Mouse (Mus musculus) hematopoietic stem cell, adult 5-6 weeks (primary cell): ENCODE results near the gene Fgd6. TPM values are rescaled to one million over a fixed set of nuclear protein-coding genes. Genes with fewer than 3 reads are reported as not detected.
A peak's percentile ranks its signal among the peaks of the same experiment; 100 is the strongest.

ENCODE experiments used
- ATAC-seq, 2 experiments: fragments of 125-278 bp in 1 of 2; replicated peaks in 1 of 2; 2 replicates each; pipeline ENCODE4 v1.8.0; 2016 to 2017; ENCODE audit warnings: inconsistent platforms in 2 of 2, mild to moderate bottlenecking in 2 of 2, moderate number of reproducible peaks in 2 of 2, low read depth in 1 of 2, moderate TSS enrichment in 1 of 2; ENCODE audit not compliant: low FRiP score in 2 of 2, poor library complexity in 2 of 2, severe bottlenecking in 2 of 2, insufficient read depth in 1 of 2, low TSS enrichment in 1 of 2
- total RNA-seq: library from RNA; stranded (forward); fragments of 172-1452, 232-1000 nt; gene quantifications from 2 replicates; pipeline ENCODE4 v1.2.3, GENCODE M21; 2017

Gene Fgd6
- total RNA-seq, result 0.65 and 0.75 TPM in 2 replicates

DNA sequence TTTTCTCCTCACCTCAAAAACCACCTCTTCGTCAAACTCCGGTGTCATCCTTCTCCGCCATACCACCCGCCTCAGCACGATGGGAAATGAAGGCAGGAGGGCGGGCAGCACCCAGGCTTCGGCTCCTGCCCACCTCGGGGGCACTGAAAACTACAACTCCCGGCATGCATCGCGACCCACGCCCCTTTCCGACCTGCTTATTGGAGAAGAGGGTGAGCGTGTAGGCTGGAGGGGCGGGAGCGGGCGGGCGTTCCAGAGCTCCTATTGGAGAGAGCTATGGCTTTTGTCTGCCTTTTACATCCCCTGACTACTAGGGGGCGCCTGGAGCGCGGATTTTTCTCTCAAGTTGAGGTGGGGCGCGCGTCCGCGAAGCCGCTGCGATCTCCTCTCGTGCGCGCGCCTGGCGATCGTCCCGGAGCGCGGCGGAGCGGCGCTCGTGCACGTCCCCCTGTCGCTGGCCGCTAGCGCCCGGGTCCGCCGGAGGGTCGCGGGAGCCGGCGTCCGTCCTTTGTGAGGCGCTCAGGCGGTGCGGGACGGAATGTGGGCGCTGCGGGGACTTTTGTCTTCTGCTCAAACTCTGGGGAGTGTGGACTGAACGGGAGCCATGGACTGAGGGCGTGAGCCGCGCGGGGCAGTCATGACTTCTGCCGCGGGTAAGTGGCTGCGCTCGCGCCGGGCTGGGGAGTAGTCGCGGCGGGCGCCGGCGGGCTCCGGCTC, at the start of gene Fgd6, which contains the start of gene Vezt:
TSS of gene Fgd6 (plus strand) at position 344 of the 717 bp plus-strand sequence.
TSS of gene Vezt (minus strand) at position 160 of the 717 bp plus-strand sequence.
- peak; percentile 95 for ATAC-seq

DNA sequence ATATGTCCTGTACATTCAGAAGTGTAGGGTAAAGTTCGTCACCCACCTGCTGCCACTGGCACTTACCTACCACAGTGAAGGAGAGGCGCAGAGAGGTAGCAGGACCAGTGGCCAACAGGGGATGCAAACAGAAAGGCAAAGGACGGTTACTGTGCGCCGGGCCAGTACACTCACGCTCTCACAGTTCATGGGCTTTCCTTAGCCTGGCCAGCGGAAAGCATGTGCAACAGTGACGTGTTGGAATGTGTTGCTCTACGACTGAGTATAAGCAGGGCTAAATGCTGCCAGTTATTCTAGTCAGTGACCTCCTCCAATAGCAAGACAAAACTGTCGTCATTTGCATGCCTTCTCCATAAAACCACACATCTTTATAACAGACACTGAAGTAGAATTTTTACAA, 41.7 kb upstream of the Fgd6 start:
- no peak for ATAC-seq

DNA sequence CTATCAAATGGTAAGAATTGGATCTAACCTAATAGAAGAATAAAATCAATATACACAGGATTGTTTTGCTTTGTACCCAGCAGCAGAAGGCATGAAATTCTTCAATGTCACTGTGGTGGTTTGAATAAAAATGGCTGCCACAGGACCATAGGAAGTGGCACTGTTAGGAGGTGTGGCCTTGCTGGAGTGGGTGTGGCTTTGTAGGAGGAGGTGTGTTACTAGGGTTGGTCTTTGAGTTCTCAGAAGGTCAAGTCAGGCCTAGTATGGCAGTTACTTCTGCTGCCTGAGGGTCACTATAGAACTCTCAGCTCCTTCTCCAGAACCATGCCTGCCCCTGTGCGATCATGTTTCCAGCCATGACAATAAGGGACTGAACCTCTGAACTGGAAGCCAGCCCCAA, 40.7 kb upstream of the Fgd6 start:
- no peak for ATAC-seq

DNA sequence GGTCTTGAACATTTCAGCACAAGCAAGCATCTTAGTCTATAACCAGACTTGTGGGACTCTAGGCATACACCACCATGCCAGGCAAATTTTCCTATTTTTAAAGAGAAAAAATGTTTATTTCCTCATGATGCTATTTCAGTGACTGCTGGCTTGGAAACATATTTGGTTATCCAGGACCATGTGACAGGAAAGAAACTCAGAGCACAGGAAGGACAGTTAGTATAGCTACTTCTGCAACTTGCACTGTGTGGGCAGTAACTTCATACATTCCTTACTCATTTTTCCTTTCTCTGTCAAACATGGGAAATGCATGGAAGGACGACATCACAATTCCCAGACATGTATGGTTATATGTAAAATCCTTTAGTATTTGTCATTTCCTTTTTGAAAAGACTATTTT, 36.4 kb upstream of the Fgd6 start:
- no peak for ATAC-seq

DNA sequence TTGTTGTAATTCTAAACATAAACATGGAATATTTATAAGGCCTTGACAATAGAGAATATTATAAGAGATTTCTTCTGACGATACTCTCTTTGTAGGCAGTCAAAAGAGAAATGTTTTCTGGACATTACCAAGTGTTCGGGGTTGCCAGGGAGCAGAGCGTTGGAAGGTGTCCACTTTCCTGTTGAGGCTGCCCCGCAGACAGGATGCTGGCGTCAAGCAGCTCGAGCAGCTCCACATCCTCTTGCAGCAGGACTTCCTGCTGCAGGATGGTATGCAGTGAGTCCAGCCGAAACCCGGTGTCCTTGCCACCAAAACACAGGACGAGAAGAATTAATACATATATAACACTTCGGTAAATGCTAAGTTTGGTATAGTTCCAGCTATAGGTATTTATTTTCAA, 35.6 kb upstream of the Fgd6 start:
- ATAC-seq, result peak; percentile 78 to 82

DNA sequence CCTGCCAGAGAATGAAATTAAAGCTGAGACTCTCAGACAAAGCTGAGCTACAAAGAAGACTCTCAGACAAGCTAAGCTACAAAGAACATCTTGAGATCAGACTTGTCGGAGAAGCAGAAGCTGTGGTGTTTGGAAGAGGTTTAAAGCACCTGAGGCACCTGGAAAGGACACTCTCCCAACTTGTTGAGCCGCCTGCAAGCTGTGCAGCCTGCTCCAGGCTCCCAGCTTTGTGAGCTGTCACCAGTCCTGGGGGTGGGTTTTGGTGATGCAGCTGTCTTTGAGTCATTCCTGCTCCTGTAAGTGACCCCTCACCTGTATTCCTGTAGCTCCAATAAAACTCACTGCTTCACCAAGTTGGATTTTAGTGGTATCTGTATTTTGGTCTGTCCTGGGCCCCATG, 27.4 kb upstream of the Fgd6 start:
- ATAC-seq, result no peak

DNA sequence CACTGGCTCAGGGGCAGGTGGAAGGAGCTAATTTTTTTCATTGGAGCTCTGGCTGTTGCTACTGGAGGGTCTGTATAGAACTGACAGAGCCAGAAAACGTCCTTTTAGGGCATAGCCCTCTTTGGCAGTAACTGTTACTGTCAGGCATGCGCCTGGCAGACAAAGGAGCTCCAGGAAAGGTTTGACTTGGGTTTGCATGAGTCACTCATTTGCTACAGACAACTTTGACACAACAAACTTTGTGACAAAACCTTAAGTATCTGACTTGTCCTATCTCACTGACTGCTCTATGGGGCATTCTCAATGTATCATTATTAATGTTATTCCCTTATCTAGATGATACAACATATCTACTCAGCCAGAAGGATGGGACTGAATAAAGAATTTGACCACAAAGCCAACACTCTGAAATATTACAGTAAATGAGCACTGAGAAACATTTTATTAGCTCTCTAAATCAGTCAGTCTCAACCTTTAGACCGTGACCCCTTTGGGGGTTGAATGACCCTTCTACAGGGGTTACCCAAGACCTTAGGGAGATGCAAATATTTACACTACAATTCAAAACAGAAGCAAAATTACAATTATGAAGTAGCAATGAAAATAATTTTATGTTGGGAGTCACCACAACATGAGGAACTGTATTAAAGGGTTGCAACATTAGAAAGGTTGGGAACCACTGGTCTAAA, 25.7 kb upstream of the Fgd6 start:
- no peak for ATAC-seq

DNA sequence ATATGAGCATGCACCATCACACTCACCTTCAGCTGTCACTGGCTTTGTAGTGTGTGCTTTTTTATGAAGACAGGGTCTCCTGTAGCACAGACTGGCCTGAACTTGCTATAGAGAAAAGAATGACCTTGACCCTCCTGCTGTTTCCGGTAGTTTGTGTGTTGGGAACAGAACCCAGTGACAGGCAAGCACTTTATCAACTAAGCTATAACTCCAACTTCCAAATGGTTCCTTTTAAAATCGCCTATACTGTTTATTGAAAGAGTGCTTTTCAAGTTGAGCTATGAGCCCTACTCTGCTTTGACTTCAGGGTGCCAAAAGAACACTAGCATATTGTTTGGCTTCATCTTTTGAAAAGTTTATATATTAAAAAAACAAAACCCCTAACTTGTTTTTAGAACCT, 24.8 kb upstream of the Fgd6 start:
- ATAC-seq, result no peak

DNA sequence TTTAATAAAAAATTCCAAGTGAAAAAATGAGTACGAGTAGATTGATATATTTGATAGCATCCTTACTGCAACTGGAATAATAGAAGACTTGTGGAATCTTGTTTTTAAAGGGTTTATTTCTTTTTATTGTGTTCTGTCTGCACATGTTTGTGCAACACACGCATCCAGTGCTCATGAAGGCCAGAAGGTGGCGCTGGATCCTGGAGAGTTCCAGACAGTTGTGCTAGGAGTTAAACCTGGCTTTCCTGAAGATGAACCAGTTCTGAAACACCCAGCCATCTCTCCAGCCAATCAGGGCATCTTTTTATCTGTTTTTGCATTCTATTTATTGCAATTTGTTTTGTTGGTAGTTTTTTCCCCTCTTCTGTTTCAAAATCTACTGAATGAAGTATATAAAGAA, 22.6 kb upstream of the Fgd6 start:
- peak in 1 of 2 experiments; percentile 57; a peak in 3 of 4 replicates for ATAC-seq

DNA sequence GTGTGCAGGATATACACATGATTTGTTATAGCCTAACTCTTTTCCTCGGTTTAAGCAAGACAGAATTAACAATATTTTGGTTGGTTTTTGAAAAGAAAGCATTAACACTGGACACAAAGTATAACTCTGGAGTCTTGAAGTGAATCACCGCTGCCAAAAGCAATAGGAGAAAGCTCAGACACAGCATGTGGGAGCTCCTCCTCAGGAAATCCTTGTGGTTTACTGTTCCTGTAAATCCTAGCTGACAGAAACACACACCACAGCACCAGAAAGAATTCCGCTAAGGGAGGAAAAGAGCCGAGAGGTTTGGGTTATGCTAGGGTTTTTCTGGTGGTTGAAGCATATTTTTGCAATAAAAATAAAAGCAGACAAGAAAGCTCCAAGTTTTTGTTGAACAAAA, 21.6 kb upstream of the Fgd6 start:
- ATAC-seq, result peak; percentile 42 to 62; a peak in 2 of 4 replicates

DNA sequence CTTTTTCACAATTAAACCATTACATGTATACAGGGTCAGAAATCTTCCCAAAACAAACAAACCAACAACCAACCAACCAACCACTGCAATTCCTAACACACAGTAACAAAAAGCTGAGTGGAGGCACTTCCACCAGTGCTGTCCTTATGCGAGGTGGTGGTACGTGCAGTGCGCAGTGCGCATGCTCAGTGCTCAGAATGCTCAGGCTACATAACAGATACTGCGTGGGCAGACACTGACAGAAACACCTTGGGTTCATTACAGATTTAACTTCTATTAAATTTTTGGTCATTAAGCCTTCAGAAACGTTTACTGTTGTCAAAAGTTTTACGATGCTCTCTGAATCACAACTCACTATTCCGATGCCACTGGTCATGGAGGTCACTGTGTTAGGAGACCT, 18.3 kb upstream of the Fgd6 start:
- ATAC-seq, result no peak

DNA sequence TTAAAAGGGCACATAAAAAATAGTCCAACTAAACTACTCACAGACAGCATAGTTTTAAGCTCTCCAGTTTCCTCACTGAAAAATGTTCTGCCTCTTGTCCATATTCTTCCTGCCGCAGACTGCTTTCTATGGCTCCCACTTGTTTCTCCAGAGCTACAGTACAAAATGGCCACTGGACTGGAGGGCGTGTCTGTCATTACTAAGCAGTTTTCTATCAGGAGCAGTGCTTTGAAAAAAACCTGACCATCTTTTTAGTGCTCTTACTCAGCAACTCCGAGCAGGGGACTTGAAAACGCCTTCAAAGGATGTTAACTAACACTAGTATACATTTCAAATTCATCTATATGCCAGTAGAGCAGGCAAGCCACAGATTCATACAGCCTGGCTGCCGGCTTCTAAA, 15.2 kb upstream of the Fgd6 start:
- ATAC-seq, result peak in 1 of 2 experiments; percentile 21; a peak in 1 of 4 replicates

DNA sequence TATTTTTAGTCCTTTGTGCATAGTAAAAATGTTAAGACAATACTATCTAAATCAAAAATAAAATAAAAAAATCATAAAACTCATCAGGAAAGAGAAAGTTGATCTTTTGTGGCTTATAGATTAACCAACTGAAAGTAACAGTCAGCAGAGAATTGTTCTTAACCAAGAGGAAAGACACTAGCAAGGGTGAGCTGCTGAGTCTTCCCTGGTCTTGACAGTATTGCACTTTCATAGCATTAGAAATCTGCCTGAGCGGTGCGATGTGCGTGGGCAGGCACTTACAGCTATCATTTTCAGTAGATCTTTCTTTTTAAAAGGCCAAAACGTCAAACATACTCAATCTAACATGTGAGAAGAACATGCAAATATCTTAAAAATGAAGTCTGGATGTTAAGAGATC, 14.7 kb upstream of the Fgd6 start:
- no peak for ATAC-seq

DNA sequence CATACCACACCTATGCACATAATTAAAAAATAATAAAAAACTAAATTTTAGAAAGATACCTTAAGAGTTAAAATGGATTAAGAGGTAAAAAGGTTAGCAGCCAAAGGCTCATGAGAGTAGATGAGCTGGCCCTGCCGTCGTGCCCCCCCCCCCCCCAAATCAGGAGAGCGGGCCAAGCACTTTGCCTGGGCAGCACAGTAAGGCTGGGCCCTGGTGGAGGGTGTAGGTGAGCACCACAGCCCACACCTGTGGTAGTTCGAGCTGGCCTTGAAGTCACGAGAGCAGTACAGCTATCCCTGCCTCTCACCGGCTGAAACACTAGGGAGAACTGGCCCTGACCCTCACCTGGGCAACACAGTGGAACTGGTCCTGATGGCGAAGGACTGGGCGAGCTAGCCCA, 10.7 kb upstream of the Fgd6 start:
- ATAC-seq, result no peak

DNA sequence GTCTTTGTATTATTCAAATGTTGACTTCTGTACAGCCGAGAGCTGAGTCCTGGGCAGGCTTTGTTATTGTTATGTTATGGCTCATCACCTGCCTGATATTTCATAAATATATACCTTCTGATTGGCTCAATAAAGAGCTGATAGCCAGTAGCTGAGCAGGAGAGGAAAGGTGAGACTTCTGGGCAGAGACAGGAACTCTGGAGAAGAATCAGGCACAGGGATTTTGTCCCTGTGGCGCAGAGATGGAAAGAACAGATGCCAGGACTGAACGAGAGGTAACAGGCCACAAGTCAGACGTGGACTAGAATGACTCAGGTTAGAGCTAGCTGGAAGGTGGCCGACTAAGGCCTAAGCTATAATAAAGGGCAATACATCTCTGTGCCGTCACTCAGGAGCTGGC, 7.3 kb upstream of the Fgd6 start:
- no peak for ATAC-seq

DNA sequence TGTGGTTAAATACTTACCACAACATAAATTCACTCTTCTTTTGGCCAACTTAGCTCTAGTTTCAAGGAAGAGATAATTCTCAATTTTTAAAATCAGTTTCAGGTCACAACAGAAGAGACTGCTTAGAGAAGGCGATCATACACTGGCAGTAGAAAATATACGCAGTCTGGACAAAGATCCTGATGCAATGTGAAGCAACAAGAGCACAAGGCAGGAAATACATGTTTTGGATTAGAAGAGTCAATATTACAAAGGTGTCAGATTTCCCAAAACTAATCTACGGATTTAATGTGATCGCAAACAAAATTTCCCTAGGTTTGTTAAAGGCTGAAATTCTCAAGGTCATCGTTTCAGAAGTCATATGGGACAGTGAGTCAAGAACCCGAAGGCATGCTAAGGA, 4.6 kb upstream of the Fgd6 start:
- ATAC-seq, result no peak

DNA sequence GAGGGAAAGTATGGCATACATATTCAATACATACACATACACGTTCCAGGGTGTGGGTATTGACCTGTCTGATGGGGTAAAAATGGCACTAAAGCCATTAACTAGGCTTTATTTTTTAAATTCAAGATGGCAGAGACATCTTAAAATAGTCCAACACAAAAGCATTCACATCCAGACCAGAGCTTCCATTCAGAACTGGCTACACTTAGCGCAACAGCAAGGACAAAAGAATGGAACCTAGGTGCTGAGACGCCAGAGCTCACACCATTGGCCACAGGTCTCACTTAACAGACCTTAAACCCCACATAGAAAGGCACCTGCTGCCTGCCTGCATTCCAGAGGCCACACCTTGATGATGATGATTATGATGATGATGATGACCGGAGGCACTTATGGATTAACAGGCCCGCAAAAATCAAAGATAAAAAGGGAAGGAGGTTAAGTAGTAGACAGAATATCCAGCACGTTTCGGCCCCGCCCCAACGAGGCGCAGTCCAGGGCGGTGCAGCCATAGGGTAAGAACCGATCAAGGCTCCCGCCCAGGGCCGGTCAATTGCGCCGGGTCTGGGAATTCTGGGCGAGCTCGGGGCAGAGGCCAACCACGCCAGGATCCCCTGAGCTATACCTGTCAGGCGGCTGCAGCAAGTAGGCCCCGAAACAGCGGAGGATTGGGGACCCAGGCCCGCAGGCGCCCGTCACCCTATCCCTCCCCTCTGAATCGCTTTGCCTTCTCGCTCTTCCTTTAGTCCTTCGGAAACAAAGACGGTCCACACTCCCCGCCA, 734 bp upstream of the Fgd6 start:
- peak; percentile 48 to 56 for ATAC-seq

DNA sequence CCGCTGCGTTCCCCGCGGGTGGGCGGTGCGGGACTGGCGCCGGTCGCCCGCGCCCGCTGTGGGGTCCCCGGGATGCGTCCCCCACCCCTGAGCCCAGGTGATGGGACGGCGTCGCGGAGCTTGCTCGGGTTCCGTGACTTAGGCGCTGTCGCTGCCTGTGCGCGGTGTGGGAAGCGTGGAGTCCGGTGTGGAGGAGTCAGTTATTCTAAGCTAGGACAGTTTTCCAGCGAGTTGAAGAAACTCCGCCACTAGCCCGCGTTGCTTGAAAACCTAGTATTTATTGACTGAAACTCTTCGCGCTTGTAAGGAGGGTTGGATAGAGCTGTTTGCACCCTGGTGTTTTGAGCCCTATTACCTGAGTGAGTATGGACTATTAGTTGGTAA, 566 bp downstream of the Fgd6 start:
- ATAC-seq, result no peak
